Mouse (Mus musculus) induced T-regulatory cell, adult 2 months (primary cell): ENCODE measurements around the gene Rasgrp3.
A peak's percentile ranks its signal among the peaks of the same experiment; 100 is the strongest.

Experiments used
- DNase-seq: peaks from one replicate; pipeline ENCODE4 v3.0.0-alpha.2; 2012; ENCODE audit warnings: low read depth

Rasgrp3 gene

GRCm38 (mm10) chr17:75503031-75503430 lies 67.3 kb downstream of the Rasgrp3 start:
- DNase-seq: no peak

- DNase-seq: peak; percentile 9
These were observed 69.4 kb downstream of the Rasgrp3 start for GRCm38 (mm10) chr17:75505053-75505452.

GRCm38 (mm10) chr17:75506097-75506675 lies 70.5 kb downstream of the Rasgrp3 start:
- no peak for DNase-seq

GRCm38 (mm10) chr17:75506708-75507641 lies 71.3 kb downstream of the Rasgrp3 start:
- no peak for DNase-seq

- no peak for DNase-seq
These were observed 73.6 kb downstream of the Rasgrp3 start for GRCm38 (mm10) chr17:75509257-75509656.

- DNase-seq: no peak
These were observed 80.9 kb downstream of the Rasgrp3 start for GRCm38 (mm10) chr17:75516591-75516990.

- DNase-seq: no peak
These were observed 82.6 kb downstream of the Rasgrp3 start for GRCm38 (mm10) chr17:75518181-75518901.

- DNase-seq: no peak
These were observed 83.7 kb downstream of the Rasgrp3 start for GRCm38 (mm10) chr17:75519239-75519900.

GRCm38 (mm10) chr17:75521236-75521842 lies 85.6 kb downstream of the Rasgrp3 start:
- DNase-seq: no peak

- no peak for DNase-seq
These were observed 86.8 kb downstream of the Rasgrp3 start for GRCm38 (mm10) chr17:75522347-75523065.

GRCm38 (mm10) chr17:75523812-75524211 lies 88.1 kb downstream of the Rasgrp3 start:
- no peak for DNase-seq

- DNase-seq: no peak
These were observed 90.7 kb downstream of the Rasgrp3 start for GRCm38 (mm10) chr17:75526411-75526810.

GRCm38 (mm10) chr17:75529222-75529935 lies 93.7 kb downstream of the Rasgrp3 start:
- no peak for DNase-seq

- DNase-seq: no peak
These were observed 96.8 kb downstream of the Rasgrp3 start for GRCm38 (mm10) chr17:75532469-75532986.

GRCm38 (mm10) chr17:75534314-75535020 lies 98.8 kb downstream of the Rasgrp3 start:
- no peak for DNase-seq

GRCm38 (mm10) chr17:75535612-75536011 lies 99.9 kb downstream of the Rasgrp3 start:
- no peak for DNase-seq

- DNase-seq: no peak
These were observed 100.8 kb downstream of the Rasgrp3 start for GRCm38 (mm10) chr17:75536396-75537049.

- no peak for DNase-seq
These were observed 101.4 kb downstream of the Rasgrp3 start for GRCm38 (mm10) chr17:75537050-75537445.

GRCm38 (mm10) chr17:75538431-75538830 lies 102.7 kb downstream of the Rasgrp3 start:
- DNase-seq: no peak
